ENCODE assay signal across 15 mouse cellular contexts in the genomic region with DNA sequence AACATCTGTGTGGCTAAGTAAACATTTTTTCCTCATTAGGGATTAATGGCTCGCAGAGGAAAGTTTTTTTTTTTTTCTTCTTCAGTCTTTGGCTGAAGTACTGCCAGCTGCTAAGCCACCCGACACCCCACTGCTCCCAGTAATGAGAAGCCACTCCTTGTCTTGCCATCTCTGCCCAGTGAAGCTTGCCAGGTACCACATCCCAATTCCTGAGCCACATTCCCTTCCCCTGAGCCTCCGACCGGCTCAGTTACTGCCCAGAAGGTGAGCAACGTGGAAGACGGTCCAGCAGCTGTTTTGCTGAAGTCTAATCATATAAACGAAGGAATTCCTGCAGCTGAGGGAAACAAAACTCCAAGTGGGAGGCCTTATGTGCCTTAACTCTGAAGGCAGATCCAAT.
A peak's percentile ranks its signal among the peaks of the same experiment; 100 is the strongest.
DNase-seq lines count a peak whose midpoint lies in the region; ATAC-seq lines count a peak whose summit lies in the region.
"Had no signal": no experiment of that assay in that cellular context is flagged by ENCODE, and none has a peak within 500 bp of the region (broad histone marks: within the 10 kb centered on the region; RNA-seq: fewer than 3 reads in every experiment).

No protein-coding gene starts in this region.

- DNase-seq in embryonic facial prominence, embryonic 11.5 days (ENCODE audit: low spot score) = peak; percentile 27
- no peak for DNase-seq in embryonic facial prominence, embryonic 10.5 days (ENCODE audit: low spot score)
- DNase-seq in kidney, adult 9 months = no peak
- peak; percentile 37 for DNase-seq in limb, embryonic 11.5 days (ENCODE audit: low spot score)
- DNase-seq in limb, embryonic 10.5 days (ENCODE audit: low spot score) = no peak
- DNase-seq in forelimb bud, embryonic 11.5 days (ENCODE audit: low read depth, low spot score) = peak; percentile 31
- DNase-seq: cerebellum, adult 11-12 months; liver, postnatal 0 days; lung, postnatal 36 days; thymus, postnatal 4 days had no signal

- no peak overlapping the region for H3K4me3 ChIP-seq in embryonic facial prominence, embryonic 11.5 days (ENCODE audit: low read depth, low read length)
- no peak overlapping the region for H3K4me3 ChIP-seq in embryonic facial prominence, embryonic 10.5 days
- no peak overlapping the region for H3K4me3 ChIP-seq in kidney, embryonic 14.5 days (ENCODE audit: low read length)
- H3K4me3 ChIP-seq in limb, embryonic 11.5 days (ENCODE audit: low read depth, low read length) = no peak overlapping the region
- no peak overlapping the region for H3K4me3 ChIP-seq in limb, embryonic 10.5 days
- no peak overlapping the region for H3K4me3 ChIP-seq in heart, embryonic 11.5 days (ENCODE audit: low read depth, low read length)
- H3K4me3 ChIP-seq: forebrain, embryonic 15.5 days; left cerebral cortex, adult 2 months; midbrain, embryonic 13.5 days had no signal

- H3K4me1 ChIP-seq in embryonic facial prominence, embryonic 11.5 days (ENCODE audit: control insufficient read depth, insufficient read depth, low read length) = no peaks in the 10 kb centered on the region; the same call in 1 of the 2 replicates
- H3K4me1 ChIP-seq in embryonic facial prominence, embryonic 10.5 days = peaks cover 6% of the 10 kb centered on the region
- H3K4me1 ChIP-seq in kidney, embryonic 14.5 days (ENCODE audit: control insufficient read depth, insufficient read depth, low read length) = peaks cover 19% of the 10 kb centered on the region
- H3K4me1 ChIP-seq in limb, embryonic 11.5 days (ENCODE audit: control insufficient read depth, insufficient read depth, low read length) = 0 out of 2 replicates have a peak, but pooled peaks cover 3% of the 10 kb centered on the region
- H3K4me1 ChIP-seq in limb, embryonic 10.5 days = peaks cover 20% of the 10 kb centered on the region
- H3K4me1 ChIP-seq in heart, embryonic 11.5 days (ENCODE audit: control insufficient read depth, insufficient read depth, low read length) = peaks cover 3% of the 10 kb centered on the region
- H3K4me1 ChIP-seq: midbrain, embryonic 13.5 days had no signal

- ATAC-seq in embryonic facial prominence, embryonic 11.5 days (replicated peaks; ENCODE audit: insufficient number of reproducible peaks, low FRiP score, low TSS enrichment, low read depth) = no peak
- ATAC-seq in kidney, embryonic 14.5 days (ENCODE audit: low FRiP score, low TSS enrichment) = peak; percentile 61; the same call in 1 of the 2 replicates
- no peak for ATAC-seq in limb, embryonic 11.5 days (ENCODE audit: insufficient number of reproducible peaks, low FRiP score, low TSS enrichment, low read depth)
- ATAC-seq in heart, embryonic 11.5 days (replicated peaks; ENCODE audit: insufficient number of reproducible peaks, low FRiP score, low TSS enrichment) = no peak
- ATAC-seq: forebrain, embryonic 15.5 days; liver, postnatal 0 days; midbrain, embryonic 13.5 days had no signal

- no peaks in the 10 kb centered on the region for H3K36me3 ChIP-seq in embryonic facial prominence, embryonic 11.5 days (replicated peaks; ENCODE audit: control insufficient read depth, insufficient read depth, low read depth, low read length)
- no peaks in the 10 kb centered on the region for H3K36me3 ChIP-seq in embryonic facial prominence, embryonic 10.5 days (replicated peaks)
- no peaks in the 10 kb centered on the region for H3K36me3 ChIP-seq in kidney, embryonic 14.5 days (ENCODE audit: control insufficient read depth, insufficient read depth, low read length)
- no peaks in the 10 kb centered on the region for H3K36me3 ChIP-seq in limb, embryonic 11.5 days (ENCODE audit: control insufficient read depth, insufficient read depth, low read length)
- no peaks in the 10 kb centered on the region for H3K36me3 ChIP-seq in limb, embryonic 10.5 days
- no peaks in the 10 kb centered on the region for H3K36me3 ChIP-seq in heart, embryonic 11.5 days (ENCODE audit: control insufficient read depth, insufficient read depth, low read length)
- H3K36me3 ChIP-seq: forebrain, embryonic 15.5 days; midbrain, embryonic 13.5 days had no signal

- H3K27me3 ChIP-seq in embryonic facial prominence, embryonic 11.5 days (ENCODE audit: control insufficient read depth, insufficient read depth, low read length) = no peaks in the 10 kb centered on the region
- H3K27me3 ChIP-seq in embryonic facial prominence, embryonic 10.5 days (replicated peaks; ENCODE audit: low read depth, poor library complexity, severe bottlenecking) = no peaks in the 10 kb centered on the region
- H3K27me3 ChIP-seq in kidney, embryonic 14.5 days (ENCODE audit: control insufficient read depth, insufficient read depth, low read length) = no peaks in the 10 kb centered on the region
- H3K27me3 ChIP-seq in limb, embryonic 11.5 days (ENCODE audit: control insufficient read depth, insufficient read depth, low read length) = no peaks in the 10 kb centered on the region
- no peaks in the 10 kb centered on the region for H3K27me3 ChIP-seq in limb, embryonic 10.5 days (ENCODE audit: low read depth, poor library complexity, severe bottlenecking)
- H3K27me3 ChIP-seq in heart, embryonic 11.5 days (ENCODE audit: control insufficient read depth, insufficient read depth, low read length) = no peaks in the 10 kb centered on the region
- H3K27me3 ChIP-seq: forebrain, embryonic 15.5 days; midbrain, embryonic 13.5 days had no signal

- WGBS in embryonic facial prominence, embryonic 11.5 days = 25% methylated on average over 7 of the region's 7 CpGs
- 27% methylated on average over 7 of the region's 7 CpGs for WGBS in embryonic facial prominence, embryonic 10.5 days
- WGBS in kidney, embryonic 14.5 days = 14% methylated on average over 7 of the region's 7 CpGs
- 22% methylated on average over 7 of the region's 7 CpGs for WGBS in limb, embryonic 11.5 days
- 38% methylated on average over 7 of the region's 7 CpGs for WGBS in limb, embryonic 10.5 days
- WGBS in heart, embryonic 11.5 days (ENCODE audit: insufficient replicate concordance) = 46% methylated on average over 7 of the region's 7 CpGs

- no peak overlapping the region for H3K4me2 ChIP-seq in embryonic facial prominence, embryonic 11.5 days (ENCODE audit: low read depth, low read length)
- no peak overlapping the region for H3K4me2 ChIP-seq in kidney, embryonic 14.5 days (replicated peaks; ENCODE audit: low read depth, low read length)
- H3K4me2 ChIP-seq in limb, embryonic 11.5 days (ENCODE audit: low read depth, severe bottlenecking) = no peak overlapping the region
- no peak overlapping the region for H3K4me2 ChIP-seq in heart, embryonic 11.5 days
- H3K4me2 ChIP-seq: forebrain, embryonic 15.5 days; midbrain, embryonic 13.5 days had no signal

- H3K9ac ChIP-seq in embryonic facial prominence, embryonic 11.5 days (replicated peaks; ENCODE audit: low read length) = no peak overlapping the region
- H3K9ac ChIP-seq in kidney, embryonic 14.5 days (ENCODE audit: low read depth, low read length) = no peak overlapping the region
- no peak overlapping the region for H3K9ac ChIP-seq in limb, embryonic 11.5 days (ENCODE audit: low read length)
- H3K9ac ChIP-seq in heart, embryonic 11.5 days (ENCODE audit: low read depth, low read length) = no peak overlapping the region
- H3K9ac ChIP-seq: forebrain, embryonic 15.5 days; liver, postnatal 0 days; midbrain, embryonic 13.5 days had no signal

- no peak overlapping the region for H3K27ac ChIP-seq in embryonic facial prominence, embryonic 11.5 days (replicated peaks; ENCODE audit: low read depth, low read length)
- no peak overlapping the region for H3K27ac ChIP-seq in embryonic facial prominence, embryonic 10.5 days (replicated peaks)
- no peak overlapping the region for H3K27ac ChIP-seq in kidney, embryonic 14.5 days (ENCODE audit: low read depth, low read length)
- H3K27ac ChIP-seq in limb, embryonic 11.5 days (replicated peaks; ENCODE audit: low read depth, low read length) = no peak overlapping the region
- H3K27ac ChIP-seq in limb, embryonic 10.5 days = no peak overlapping the region
- no peak overlapping the region for H3K27ac ChIP-seq in heart, embryonic 11.5 days (ENCODE audit: low read depth, low read length)
- H3K27ac ChIP-seq: forebrain, embryonic 15.5 days; left cerebral cortex, adult 2 months; midbrain, embryonic 13.5 days had no signal

- no peaks in the 10 kb centered on the region for H3K9me3 ChIP-seq in embryonic facial prominence, embryonic 11.5 days (replicated peaks; ENCODE audit: control insufficient read depth, low read length)
- H3K9me3 ChIP-seq in embryonic facial prominence, embryonic 10.5 days = no peaks in the 10 kb centered on the region
- H3K9me3 ChIP-seq in kidney, embryonic 14.5 days (ENCODE audit: control insufficient read depth, low read length) = no peaks in the 10 kb centered on the region
- no peaks in the 10 kb centered on the region for H3K9me3 ChIP-seq in limb, embryonic 11.5 days (ENCODE audit: control insufficient read depth, low read length)
- no peaks in the 10 kb centered on the region for H3K9me3 ChIP-seq in limb, embryonic 10.5 days (replicated peaks)
- H3K9me3 ChIP-seq in heart, embryonic 11.5 days (replicated peaks; ENCODE audit: control insufficient read depth, low read length) = no peaks in the 10 kb centered on the region
- H3K9me3 ChIP-seq: forebrain, embryonic 15.5 days; midbrain, embryonic 13.5 days had no signal

Comparison
In these comparisons a context has a peak if more than half of its experiments do, and no peak if none do; other contexts are left out.
1. DNase-seq: peak in embryonic facial prominence, embryonic 11.5 days (single experiment), limb, embryonic 11.5 days (single experiment) and forelimb bud, embryonic 11.5 days (single experiment); none in embryonic facial prominence, embryonic 10.5 days (single experiment), kidney, adult 9 months (single experiment) and limb, embryonic 10.5 days (single experiment).